Mouse (Mus musculus) monocyte, adult 2 months (primary cell): ENCODE measurements around the gene Gm4969.

ENCODE experiments used
- DNase-seq, 2 experiments: peaks; one replicate each; pipeline ENCODE4 v3.0.0; 2022; ENCODE audit warnings: low spot score in 2 of 2, low read depth in 1 of 2

The Gm4969 gene

GRCm38 (mm10) chr7:19136673-19137334 lies 18.6 kb upstream of the Gm4969 start:
- no peak for DNase-seq

GRCm38 (mm10) chr7:19136168-19136567 lies 18.0 kb upstream of the Gm4969 start:
- no peak for DNase-seq

- DNase-seq: peak; percentile 75 to 90
Observed at GRCm38 (mm10) chr7:19131324-19131848, 13.2 kb upstream of the Gm4969 start.

GRCm38 (mm10) chr7:19130657-19131056 lies 12.5 kb upstream of the Gm4969 start:
- no peak for DNase-seq

GRCm38 (mm10) chr7:19129396-19129795 lies 11.2 kb upstream of the Gm4969 start:
- no peak for DNase-seq

- no peak for DNase-seq
Observed at GRCm38 (mm10) chr7:19127744-19128143, 9.6 kb upstream of the Gm4969 start.

- DNase-seq: no peak
Observed at GRCm38 (mm10) chr7:19124713-19125112, 6.5 kb upstream of the Gm4969 start.

GRCm38 (mm10) chr7:19121686-19122085 lies 3.5 kb upstream of the Gm4969 start:
- no peak for DNase-seq

GRCm38 (mm10) chr7:19119631-19120429 lies 1.7 kb upstream of the Gm4969 start, which contains the start of gene Fbxo46:
Fbxo46 (plus strand) TSS chr7:19119859.
- DNase-seq: peak; percentile 88 to 91

- DNase-seq: no peak
Observed at GRCm38 (mm10) chr7:19119083-19119482, 915 bp upstream of the Gm4969 start.

GRCm38 (mm10) chr7:19109565-19109964 lies 8.6 kb downstream of the Gm4969 start:
- no peak for DNase-seq

- no peak for DNase-seq
Observed at GRCm38 (mm10) chr7:19107436-19107835, 10.7 kb downstream of the Gm4969 start.

- DNase-seq: no peak
Observed at GRCm38 (mm10) chr7:19104486-19104885, 13.7 kb downstream of the Gm4969 start.

- DNase-seq: no peak
Observed at GRCm38 (mm10) chr7:19103741-19104140, 14.4 kb downstream of the Gm4969 start.

GRCm38 (mm10) chr7:19100290-19100689 lies 17.9 kb downstream of the Gm4969 start:
- DNase-seq: no peak

GRCm38 (mm10) chr7:19098811-19099210 lies 19.4 kb downstream of the Gm4969 start:
- DNase-seq: no peak

- no peak for DNase-seq
Observed at GRCm38 (mm10) chr7:19097863-19098262, 20.3 kb downstream of the Gm4969 start.

- DNase-seq: no peak
Observed at GRCm38 (mm10) chr7:19097217-19097616, 21.0 kb downstream of the Gm4969 start.

GRCm38 (mm10) chr7:19096421-19096976 lies 21.7 kb downstream of the Gm4969 start:
- DNase-seq: no peak

GRCm38 (mm10) chr7:19095751-19096110 lies 22.4 kb downstream of the Gm4969 start:
- DNase-seq: no peak

GRCm38 (mm10) chr7:19094826-19095750 lies 23.1 kb downstream of the Gm4969 start:
- DNase-seq: no peak
